Mouse (Mus musculus): Measurements from ENCODE around the gene Ppp1r15a. TPM values are rescaled to one million over a fixed set of nuclear protein-coding genes. Genes with fewer than 3 reads are reported as not detected.
"Not testable (repeated sequence)": the region's sequence is repeated elsewhere in the genome, so short reads cannot be mapped to it uniquely, and the experiment has no call there.

The Ppp1r15a gene
- total RNA-seq, 2 experiments from 2014 or later: 27.8 to 29.5 TPM

GRCm38 (mm10) chr7:45553519-45553918 lies 27.5 kb upstream of the Ppp1r15a start:
- no peak for DNase-seq (ENCODE audit: low spot score in 2 of 2)

DNA sequence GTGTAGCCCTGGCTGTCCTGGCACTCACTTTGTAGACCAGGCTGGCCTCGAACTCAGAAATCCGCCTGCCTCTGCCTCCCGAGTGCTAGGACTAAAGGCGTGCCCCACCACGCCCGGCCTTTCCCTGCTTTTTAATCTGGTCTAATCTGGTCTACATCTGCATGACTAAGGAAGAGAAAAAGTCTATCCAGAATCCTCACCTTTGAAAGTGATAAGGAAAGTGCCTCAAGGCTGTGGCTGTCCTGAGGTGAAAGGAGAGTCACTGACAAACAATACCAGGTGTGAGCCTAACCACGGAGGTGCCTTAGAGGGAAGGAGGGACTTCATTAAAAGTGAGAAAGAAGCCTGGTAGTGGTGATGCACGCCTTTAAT lies 25.4 kb upstream of the Ppp1r15a start:
- DNase-seq (ENCODE audit: low spot score in 2 of 2): no peak

GRCm38 (mm10) chr7:45550821-45551511 lies 24.9 kb upstream of the Ppp1r15a start:
- DNase-seq (ENCODE audit: low spot score in 2 of 2): no peak

DNA sequence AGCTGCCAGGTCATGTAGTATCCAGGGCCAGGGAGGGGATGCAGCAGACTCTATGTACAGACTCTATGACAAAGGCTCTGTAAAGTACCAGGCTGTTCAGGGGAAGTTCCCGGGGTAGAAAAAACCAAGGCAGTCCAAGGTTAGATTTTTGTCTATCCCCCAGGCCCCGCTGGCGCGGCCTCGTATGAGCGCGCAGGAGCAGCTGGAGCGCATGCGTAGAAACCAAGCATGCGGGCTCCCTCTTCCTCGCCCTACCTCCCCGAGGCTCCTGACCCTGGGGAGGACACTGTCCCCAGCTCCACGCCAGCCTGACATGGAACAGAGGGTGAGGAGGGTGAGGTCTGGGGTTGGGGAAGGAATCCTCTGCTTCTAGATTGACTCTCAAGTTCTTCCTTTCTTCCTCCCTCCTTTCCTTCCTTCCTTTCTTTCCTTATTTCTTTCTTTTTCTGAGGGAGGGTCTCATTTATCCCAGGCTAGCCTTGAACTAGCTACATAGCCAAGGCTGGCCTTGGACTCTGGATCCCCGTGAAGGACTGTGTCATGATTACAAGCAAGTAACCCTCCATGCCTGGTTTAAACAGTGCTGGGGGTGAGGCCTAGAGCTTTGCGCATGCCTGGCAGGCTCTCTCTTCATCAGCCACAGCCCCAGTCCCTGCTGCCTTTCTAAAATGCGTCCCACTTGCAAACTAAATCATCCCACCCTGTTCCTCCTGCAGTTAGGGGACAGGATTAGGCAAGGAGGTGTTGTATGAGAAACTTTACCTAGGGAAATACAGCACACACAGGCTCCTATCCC lies 23.8 kb upstream of the Ppp1r15a start:
- DNase-seq (ENCODE audit: low spot score in 2 of 2): no peak

DNA sequence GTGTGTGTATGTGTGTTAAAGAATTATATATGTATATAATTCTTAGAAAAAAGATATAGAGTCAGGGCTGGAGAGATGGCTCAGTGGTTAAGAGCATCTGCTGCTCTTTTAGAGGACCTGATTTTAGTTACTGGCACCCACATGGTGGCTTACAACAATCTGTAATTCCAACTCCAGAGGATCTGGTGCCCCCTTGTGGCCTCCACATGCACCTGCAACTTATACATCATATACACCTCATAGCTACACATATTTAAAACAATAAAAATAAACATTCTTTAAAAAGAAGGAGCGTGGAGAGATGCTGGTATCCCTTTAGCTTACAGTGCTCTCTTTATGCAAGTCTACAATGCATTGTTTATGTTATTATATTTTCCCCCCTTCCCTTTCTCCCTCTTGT lies 18.5 kb upstream of the Ppp1r15a start:
- DNase-seq (ENCODE audit: low spot score in 2 of 2): no peak

DNA sequence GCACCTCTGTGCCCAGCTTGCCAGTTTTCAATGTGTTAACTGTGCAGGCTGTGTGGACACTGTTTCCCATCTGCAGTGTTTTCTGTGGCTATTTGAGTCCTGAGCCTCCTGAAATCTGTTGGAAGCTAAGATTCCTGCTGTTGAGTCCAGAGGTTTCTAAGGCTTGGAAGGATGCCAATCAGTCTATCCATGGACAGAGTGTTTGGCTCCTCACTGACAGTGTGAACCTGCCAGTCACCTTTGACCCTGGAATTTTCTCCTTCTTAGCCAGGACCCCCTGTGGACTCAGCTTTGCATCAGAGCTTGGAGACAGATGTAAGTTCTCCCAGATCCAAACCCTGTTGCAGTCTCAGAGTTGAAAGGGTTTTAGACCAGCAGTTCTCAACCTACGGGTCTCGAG lies 14.1 kb upstream of the Ppp1r15a start:
- DNase-seq (ENCODE audit: low spot score in 2 of 2): no peak

- no peak for DNase-seq (ENCODE audit: low spot score in 2 of 2)
Measured at GRCm38 (mm10) chr7:45539095-45539494, 13.0 kb upstream of the Ppp1r15a start.

- DNase-seq (ENCODE audit: low spot score in 2 of 2): peak; percentile 57 to 72
Measured at GRCm38 (mm10) chr7:45538163-45539041, 12.3 kb upstream of the Ppp1r15a start.

GRCm38 (mm10) chr7:45537602-45538001 lies 11.5 kb upstream of the Ppp1r15a start:
- no peak for DNase-seq (ENCODE audit: low spot score in 2 of 2)

- no peak for DNase-seq (ENCODE audit: low spot score in 2 of 2)
Measured at GRCm38 (mm10) chr7:45535676-45536075, 9.6 kb upstream of the Ppp1r15a start.

DNA sequence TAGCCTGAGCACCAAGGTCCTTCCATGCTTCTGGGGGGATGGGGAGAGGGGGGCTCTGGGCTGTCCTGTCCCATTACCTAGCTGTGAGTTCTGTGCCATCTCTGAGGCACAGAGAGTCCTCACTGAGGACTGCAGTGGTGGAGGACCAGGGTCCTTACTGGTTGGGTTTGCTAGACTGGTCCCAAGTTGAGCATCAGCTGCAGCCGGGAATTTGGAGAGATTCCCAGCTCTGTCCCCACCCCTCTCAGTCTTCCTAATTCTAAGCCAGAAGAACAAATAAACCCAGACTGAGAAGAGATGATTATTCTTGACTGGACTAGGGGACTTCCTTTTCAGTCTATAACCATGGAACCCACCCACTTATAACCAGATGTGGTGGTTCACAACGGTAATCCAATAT lies 4.6 kb upstream of the Ppp1r15a start:
- DNase-seq (ENCODE audit: low spot score in 2 of 2): no peak

GRCm38 (mm10) chr7:45529461-45529860 lies 3.4 kb upstream of the Ppp1r15a start:
- no peak for DNase-seq (ENCODE audit: low spot score in 2 of 2)

- DNase-seq (ENCODE audit: low spot score in 2 of 2): not testable (repeated sequence)
Measured at GRCm38 (mm10) chr7:45527169-45527568, 1.1 kb upstream of the Ppp1r15a start.

DNA sequence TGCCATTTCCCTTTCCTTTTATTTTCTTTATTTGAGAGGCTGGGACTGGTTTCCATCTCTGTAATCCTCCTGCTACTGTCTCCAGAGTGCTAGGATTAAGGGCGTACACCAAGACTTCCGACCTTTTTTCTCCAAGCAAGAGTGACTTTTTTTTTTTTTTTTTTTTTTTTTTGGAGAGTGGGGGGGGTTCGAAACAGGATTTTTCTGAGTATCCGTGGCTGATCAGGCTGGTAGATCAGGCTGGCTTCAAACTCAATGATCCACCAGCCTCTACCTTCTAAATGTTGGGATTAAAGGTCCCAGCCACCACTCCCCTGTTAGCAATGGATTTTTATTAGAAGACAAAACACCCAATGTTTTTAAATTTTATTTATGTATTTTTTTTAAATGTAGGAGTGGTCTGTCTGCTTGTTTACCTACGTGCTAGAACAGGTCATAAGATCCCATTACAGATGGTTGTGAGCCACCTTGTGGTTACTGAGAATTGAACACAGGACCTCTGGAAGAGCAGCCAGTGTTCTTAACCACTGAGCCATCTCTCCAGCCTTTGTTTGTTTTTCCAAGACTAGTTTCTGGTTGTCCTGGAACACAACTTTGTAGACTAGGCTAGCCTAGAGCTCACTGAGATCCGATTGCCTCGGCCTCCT lies 529 bp upstream of the Ppp1r15a start:
- no peak for DNase-seq (ENCODE audit: low spot score in 2 of 2)

DNA sequence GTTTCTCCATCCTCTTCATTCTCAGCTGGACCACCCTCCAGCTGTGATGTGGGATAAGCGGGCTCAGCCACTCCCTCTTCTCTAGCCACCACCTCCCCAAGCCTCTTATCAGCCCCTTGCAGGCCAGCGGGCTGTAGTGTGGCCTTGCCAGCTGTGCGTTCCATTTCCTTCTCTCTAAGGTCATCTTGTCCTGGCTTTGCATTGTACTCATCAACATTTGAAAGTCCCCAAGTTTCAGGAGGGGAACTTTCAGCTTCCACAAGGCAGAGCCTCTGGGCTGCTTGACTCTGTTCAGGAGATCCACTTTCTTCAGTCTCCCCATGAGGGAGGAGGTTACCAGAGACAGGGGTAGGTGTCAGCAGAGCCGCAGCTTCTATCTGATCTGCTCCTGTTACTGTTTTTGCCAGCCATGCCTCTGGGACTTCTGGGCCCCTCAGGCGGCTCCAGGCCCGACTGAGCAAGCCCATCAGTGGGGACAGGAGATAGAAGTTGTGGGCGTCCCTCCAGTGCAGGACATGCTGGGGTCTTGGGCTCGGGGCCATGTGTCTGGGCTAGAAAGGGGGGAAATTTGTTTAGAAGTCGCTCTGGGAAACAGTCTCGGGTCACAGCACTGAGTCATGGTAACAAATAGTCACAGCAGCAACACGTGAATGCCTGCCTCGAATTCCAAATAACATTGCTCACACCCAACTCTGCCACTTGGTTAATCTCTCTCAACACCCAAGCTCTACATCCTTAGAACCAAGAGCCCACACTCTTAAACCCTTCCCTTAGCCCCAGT lies 1.0 kb downstream of the Ppp1r15a start:
- DNase-seq (ENCODE audit: low spot score in 2 of 2): no peak

DNA sequence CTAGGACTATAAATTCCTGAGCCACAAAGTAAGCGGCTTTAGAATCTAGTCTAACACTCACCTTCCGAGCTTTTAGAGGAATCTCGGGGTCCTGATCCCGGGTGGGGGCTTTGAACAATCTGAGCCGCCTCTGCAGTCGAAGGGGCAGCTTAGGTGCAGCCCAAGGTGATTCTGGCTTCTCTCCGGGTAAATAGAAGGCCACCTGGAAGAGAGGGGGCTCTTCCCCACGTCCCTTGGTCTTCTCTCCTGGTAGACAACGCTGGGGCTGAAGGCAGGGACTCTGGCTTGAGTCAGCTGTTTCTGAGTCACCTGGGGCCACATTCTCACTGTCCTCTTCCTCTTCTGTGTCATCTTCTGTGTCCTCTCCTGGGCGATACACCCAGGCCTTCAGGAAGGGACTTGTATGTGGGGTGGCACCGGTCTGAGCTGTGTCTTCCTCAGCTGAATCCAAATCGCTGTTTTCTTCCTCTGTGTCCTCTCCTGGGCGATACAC lies 2.3 kb downstream of the Ppp1r15a start:
- no peak for DNase-seq (ENCODE audit: low spot score in 2 of 2)

GRCm38 (mm10) chr7:45522957-45523676 lies 3.0 kb downstream of the Ppp1r15a start:
- DNase-seq (ENCODE audit: low spot score in 2 of 2): no peak

DNA sequence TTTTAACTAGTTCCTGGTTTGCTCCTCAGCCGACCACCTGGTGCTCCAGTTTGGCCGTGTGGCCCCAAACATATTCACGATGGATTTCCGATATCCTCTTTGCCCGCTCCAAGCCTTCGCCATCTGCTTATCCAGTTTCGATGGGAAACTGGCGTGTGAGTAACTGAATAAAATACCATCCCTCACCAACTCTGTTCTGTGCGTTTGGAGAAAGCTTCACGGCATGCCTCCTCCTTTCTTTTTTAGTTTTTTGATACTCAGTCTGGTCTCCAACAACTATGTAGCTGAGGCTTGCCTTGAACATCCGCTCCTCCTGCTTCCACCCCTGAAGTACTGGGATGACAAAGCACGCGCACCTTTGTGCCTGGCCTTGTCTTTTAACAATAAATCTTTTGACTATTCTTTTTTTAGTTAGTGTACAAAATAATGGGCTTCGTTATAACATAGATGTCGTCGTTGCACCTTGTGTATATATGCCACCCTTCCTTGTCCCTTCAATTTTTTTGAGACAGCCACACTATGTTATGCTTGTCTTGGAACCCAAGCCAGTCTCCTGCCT lies 3.8 kb downstream of the Ppp1r15a start:
- DNase-seq (ENCODE audit: low spot score in 2 of 2): no peak

GRCm38 (mm10) chr7:45521728-45522184 lies 4.3 kb downstream of the Ppp1r15a start:
- peak; percentile 85 to 92 for DNase-seq (ENCODE audit: low spot score in 2 of 2)

All from layer of hippocampus, postnatal 14 days (tissue).